Mouse (Mus musculus) liver, adult 2 months (tissue): ENCODE data around the gene Agbl5.

Experiments used
- CTCF ChIP-seq: fragments of 200-500 bp; IDR thresholded peaks from 2 replicates; pipeline ENCODE4 v1.5.1; 2011; ENCODE audit warnings: low read depth, low read length, control low read depth
- POLR2A ChIP-seq: fragments of 200-500 bp; IDR thresholded peaks from 2 replicates; pipeline ENCODE4 v1.6.1; 2011; ENCODE audit warnings: low read length, control low read depth; ENCODE audit not compliant: insufficient read depth; ENCODE audit errors: extremely low read depth

GRCm38 (mm10) chr5:30915974-30916433 is 27.5 kb downstream of the Agbl5 start:
- TF ChIP-seq CTCF (peak; percentile 58), POLR2A (no peak)
